Mouse (Mus musculus): ENCODE results near the gene Pdk1. TPM values are rescaled to one million over a fixed set of nuclear protein-coding genes. Genes with fewer than 3 reads are reported as not detected.

The Pdk1 gene
- polyA plus RNA-seq, 1 experiment from 2014 or later, result 46.8 TPM

GRCm38 (mm10) chr2:71863531-71864173, 9.4 kb upstream of the Pdk1 start:
- DNase-seq (ENCODE audit: low spot score), result no peak
- Histone ChIP-seq H3K4me3 (no peak overlapping the region), H3K4me1 (peaks cover 20% of the 10 kb centered on the region), H3K27ac (no peak overlapping the region), H3K9me3 (replicated peaks) (no peaks in the 10 kb centered on the region), H3K27me3 (ENCODE audit: low read depth, poor library complexity, severe bottlenecking) (no peaks in the 10 kb centered on the region), H3K36me3 (no peaks in the 10 kb centered on the region)
- WGBS, result 86% methylated on average over 5 of the region's 5 CpGs

DNA sequence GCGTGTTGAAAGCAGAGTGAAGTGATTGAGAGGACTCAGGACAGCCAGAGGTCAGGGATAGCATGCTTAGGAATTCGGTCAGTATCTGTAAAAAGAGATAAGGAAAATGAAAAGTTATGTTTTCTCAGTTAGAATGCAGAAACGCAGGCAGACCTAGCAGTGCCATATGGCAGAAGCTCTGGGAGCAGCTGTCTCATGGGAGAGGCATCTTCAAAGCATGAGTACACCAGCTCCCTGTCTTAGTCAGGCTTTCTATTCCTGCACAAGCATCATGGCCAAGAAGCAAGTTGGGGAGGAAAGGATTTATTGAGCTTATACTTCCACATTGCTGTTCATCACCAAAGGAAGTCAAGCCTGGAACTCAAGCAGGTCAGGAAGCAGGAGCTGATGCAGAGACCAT, 8.0 kb upstream of the Pdk1 start:
- Histone ChIP-seq H3K9me3 (replicated peaks) (no peaks in the 10 kb centered on the region), H3K4me1 (peaks cover 20% of the 10 kb centered on the region), H3K27me3 (ENCODE audit: low read depth, poor library complexity, severe bottlenecking) (no peaks in the 10 kb centered on the region), H3K27ac (no peak overlapping the region), H3K4me3 (no peak overlapping the region), H3K36me3 (no peaks in the 10 kb centered on the region)
- no peak for DNase-seq (ENCODE audit: low spot score)
- WGBS, result 65% methylated on average over 3 of the region's 3 CpGs

DNA sequence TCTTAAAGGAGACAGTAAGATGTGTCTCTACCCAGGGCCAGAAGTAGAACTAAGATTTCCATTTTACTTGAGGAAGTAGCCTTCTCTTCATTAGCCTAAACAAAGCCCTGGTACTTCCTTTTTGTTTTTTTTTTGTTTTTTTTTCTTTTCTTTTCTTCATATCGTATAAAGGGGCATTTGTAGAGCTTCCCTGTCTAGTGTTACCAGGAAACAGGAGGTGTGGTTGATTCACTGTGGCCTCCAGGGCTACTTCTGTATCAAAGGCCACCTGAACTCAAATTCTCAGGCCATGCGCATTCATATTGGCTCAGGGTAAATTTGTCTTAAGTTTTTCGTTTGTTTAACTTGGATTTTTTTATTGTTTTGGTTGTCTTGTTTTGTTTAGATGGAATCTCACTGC, 7.1 kb upstream of the Pdk1 start:
- no peaks in the 10 kb centered on the region for H3K36me3 ChIP-seq
- 84% methylated on average over 3 of the region's 3 CpGs for WGBS
- no peak overlapping the region for H3K27ac ChIP-seq
- DNase-seq (ENCODE audit: low spot score), result no peak
- no peaks in the 10 kb centered on the region for H3K27me3 ChIP-seq (ENCODE audit: low read depth, poor library complexity, severe bottlenecking)
- H3K4me1 ChIP-seq, result peaks cover 20% of the 10 kb centered on the region
- H3K4me3 ChIP-seq, result no peak overlapping the region
- no peaks in the 10 kb centered on the region for H3K9me3 ChIP-seq (replicated peaks)

- DNase-seq (ENCODE audit: low spot score), result no peak
- 51% methylated on average over 1 of the region's 1 CpGs for WGBS
- Histone ChIP-seq H3K4me3 (no peak overlapping the region), H3K27me3 (ENCODE audit: low read depth, poor library complexity, severe bottlenecking) (no peaks in the 10 kb centered on the region), H3K36me3 (no peaks in the 10 kb centered on the region), H3K27ac (no peak overlapping the region), H3K9me3 (replicated peaks) (no peaks in the 10 kb centered on the region), H3K4me1 (peaks cover 20% of the 10 kb centered on the region)
Observed at GRCm38 (mm10) chr2:71866565-71866964, 6.5 kb upstream of the Pdk1 start.

GRCm38 (mm10) chr2:71867019-71867418, 6.0 kb upstream of the Pdk1 start:
- Histone ChIP-seq H3K4me1 (peaks cover 18% of the 10 kb centered on the region), H3K9me3 (replicated peaks) (no peaks in the 10 kb centered on the region), H3K27ac (no peak overlapping the region), H3K4me3 (no peak overlapping the region), H3K36me3 (no peaks in the 10 kb centered on the region), H3K27me3 (ENCODE audit: low read depth, poor library complexity, severe bottlenecking) (no peaks in the 10 kb centered on the region)
- DNase-seq (ENCODE audit: low spot score), result no peak
- WGBS, result 87% methylated on average over 3 of the region's 3 CpGs

- 52% methylated on average over 5 of the region's 5 CpGs for WGBS
- Histone ChIP-seq H3K27ac (no peak overlapping the region), H3K36me3 (no peaks in the 10 kb centered on the region)
Observed at GRCm38 (mm10) chr2:71867480-71867879, 5.5 kb upstream of the Pdk1 start.

GRCm38 (mm10) chr2:71868256-71868655, 4.8 kb upstream of the Pdk1 start:
- 94% methylated on average over 1 of the region's 1 CpGs for WGBS
- Histone ChIP-seq H3K4me3 (no peak overlapping the region), H3K9me3 (replicated peaks) (no peaks in the 10 kb centered on the region), H3K27me3 (ENCODE audit: low read depth, poor library complexity, severe bottlenecking) (no peaks in the 10 kb centered on the region), H3K4me1 (peaks cover 25% of the 10 kb centered on the region), H3K27ac (no peak overlapping the region), H3K36me3 (no peaks in the 10 kb centered on the region)
- DNase-seq (ENCODE audit: low spot score), result no peak

More at GRCm38 (mm10) chr2:71867480-71867879, 5.5 kb upstream of the Pdk1 start:
- DNase-seq (ENCODE audit: low spot score), result no peak
- peaks cover 21% of the 10 kb centered on the region for H3K4me1 ChIP-seq
- H3K27me3 ChIP-seq (ENCODE audit: low read depth, poor library complexity, severe bottlenecking), result no peaks in the 10 kb centered on the region
- H3K4me3 ChIP-seq, result no peak overlapping the region
- H3K9me3 ChIP-seq (replicated peaks), result no peaks in the 10 kb centered on the region

DNA sequence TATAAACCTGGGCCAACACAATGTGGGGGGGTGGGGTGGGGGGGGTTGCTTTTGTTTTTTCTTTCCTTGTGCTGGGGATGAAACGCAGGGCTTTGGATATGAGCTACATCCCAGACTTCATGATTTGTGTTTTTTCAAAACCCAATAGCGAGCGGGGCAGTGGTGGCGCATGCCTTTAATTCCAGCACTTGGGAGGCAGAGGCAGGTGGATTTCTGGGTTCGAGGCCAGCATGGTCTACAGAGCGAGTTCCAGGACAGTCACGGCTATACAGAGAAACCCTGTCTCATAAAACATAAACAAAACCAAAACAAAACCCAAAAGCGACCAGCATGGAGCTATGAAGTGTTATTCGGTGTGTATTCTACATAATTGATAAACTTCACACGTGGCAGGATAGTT, 883 bp upstream of the Pdk1 start:
- H3K27ac ChIP-seq, result no peak overlapping the region
- H3K4me3 ChIP-seq, result no peak overlapping the region
- 81% methylated on average over 10 of the region's 10 CpGs for WGBS

GRCm38 (mm10) chr2:71873474-71874322, 674 bp downstream of the Pdk1 start:
- Histone ChIP-seq H3K27me3 (ENCODE audit: low read depth, poor library complexity, severe bottlenecking) (no peaks in the 10 kb centered on the region), H3K4me3 (peak overlapping the region; percentile 91), H3K27ac (peak overlapping the region; percentile 94), H3K9me3 (replicated peaks) (no peaks in the 10 kb centered on the region), H3K36me3 (peaks cover 3% of the 10 kb centered on the region; the same call in 1 of the 2 replicates), H3K4me1 (peaks cover 26% of the 10 kb centered on the region)
- WGBS, result 4% methylated on average over 51 of the region's 51 CpGs
- DNase-seq (ENCODE audit: low spot score), result no peak

More for the DNA sequence above, 883 bp upstream of the Pdk1 start:
- Histone ChIP-seq H3K4me1 (peaks cover 31% of the 10 kb centered on the region), H3K27me3 (ENCODE audit: low read depth, poor library complexity, severe bottlenecking) (no peaks in the 10 kb centered on the region), H3K9me3 (replicated peaks) (no peaks in the 10 kb centered on the region), H3K36me3 (no peaks in the 10 kb centered on the region; the same call in 1 of the 2 replicates)
- DNase-seq (ENCODE audit: low spot score), result no peak

- peak overlapping the region; percentile 91 for H3K4me3 ChIP-seq
- 88% methylated on average over 2 of the region's 2 CpGs for WGBS
Observed at GRCm38 (mm10) chr2:71874422-71874821, 1.4 kb downstream of the Pdk1 start.

GRCm38 (mm10) chr2:71874836-71875235, 1.8 kb downstream of the Pdk1 start:
- Histone ChIP-seq H3K27ac (no peak overlapping the region), H3K4me3 (no peak overlapping the region), H3K36me3 (peaks cover 3% of the 10 kb centered on the region; the same call in 1 of the 2 replicates), H3K4me1 (peaks cover 26% of the 10 kb centered on the region), H3K27me3 (ENCODE audit: low read depth, poor library complexity, severe bottlenecking) (no peaks in the 10 kb centered on the region), H3K9me3 (replicated peaks) (no peaks in the 10 kb centered on the region)
- no peak for DNase-seq (ENCODE audit: low spot score)
- WGBS, result 68% methylated on average over 2 of the region's 2 CpGs

More at GRCm38 (mm10) chr2:71874422-71874821, 1.4 kb downstream of the Pdk1 start:
- peaks cover 3% of the 10 kb centered on the region; the same call in 1 of the 2 replicates for H3K36me3 ChIP-seq
- no peak for DNase-seq (ENCODE audit: low spot score)
- no peak overlapping the region for H3K27ac ChIP-seq
- H3K4me1 ChIP-seq, result peaks cover 26% of the 10 kb centered on the region
- no peaks in the 10 kb centered on the region for H3K9me3 ChIP-seq (replicated peaks)
- H3K27me3 ChIP-seq (ENCODE audit: low read depth, poor library complexity, severe bottlenecking), result no peaks in the 10 kb centered on the region

DNA sequence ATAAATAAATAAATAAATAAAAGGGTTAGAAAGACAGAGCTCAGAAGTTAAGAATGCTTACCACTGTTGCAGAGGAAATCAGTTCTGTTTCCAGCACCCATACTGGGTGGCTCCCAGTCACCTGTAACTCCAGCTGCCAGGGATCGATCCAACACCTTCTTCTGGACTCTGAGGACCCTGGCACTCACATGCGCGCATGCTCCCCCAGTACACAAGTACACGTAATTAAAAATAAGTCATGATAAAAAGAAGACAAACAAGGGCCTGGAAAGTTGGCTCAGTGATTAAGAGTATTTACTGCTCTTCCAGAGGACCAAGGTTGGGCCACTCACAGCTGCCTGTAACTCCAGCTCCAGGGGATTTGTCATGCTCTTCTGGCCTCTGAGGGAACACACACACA, 4.8 kb downstream of the Pdk1 start:
- Histone ChIP-seq H3K27me3 (ENCODE audit: low read depth, poor library complexity, severe bottlenecking) (no peaks in the 10 kb centered on the region), H3K36me3 (peaks cover 30% of the 10 kb centered on the region), H3K4me3 (no peak overlapping the region), H3K27ac (no peak overlapping the region), H3K4me1 (peaks cover 20% of the 10 kb centered on the region), H3K9me3 (replicated peaks) (no peaks in the 10 kb centered on the region)
- WGBS, result 94% methylated on average over 4 of the region's 4 CpGs
- DNase-seq (ENCODE audit: low spot score), result no peak

- H3K36me3 ChIP-seq, result peaks cover 35% of the 10 kb centered on the region
- peaks cover 14% of the 10 kb centered on the region for H3K4me1 ChIP-seq
- no peaks in the 10 kb centered on the region for H3K27me3 ChIP-seq (ENCODE audit: low read depth, poor library complexity, severe bottlenecking)
- DNase-seq (ENCODE audit: low spot score), result no peak
- H3K4me3 ChIP-seq, result no peak overlapping the region
- no peak overlapping the region for H3K27ac ChIP-seq
- no peaks in the 10 kb centered on the region for H3K9me3 ChIP-seq (replicated peaks)
- 83% methylated on average over 2 of the region's 2 CpGs for WGBS
Observed at GRCm38 (mm10) chr2:71878441-71878840, 5.4 kb downstream of the Pdk1 start.

Measured in limb, embryonic 10.5 days (tissue).